Mouse (Mus musculus) thymus, adult 2 months (tissue): ENCODE measurements around the gene Naaladl2. TPM values are rescaled to one million over a fixed set of nuclear protein-coding genes. Genes with fewer than 3 reads are reported as not detected.

Experiments used
- DNase-seq: peaks from one replicate; pipeline ENCODE4 v3.0.0; 2021
- H3K27ac ChIP-seq: fragments of 200-500 bp; 2 replicates; pipeline ENCODE4 v1.5.1; 2012; ENCODE audit warnings: low read length, control low read depth; ENCODE audit not compliant: control insufficient read depth, insufficient read depth
- H3K27me3 ChIP-seq: fragments of 200-500 bp; 2 replicates; pipeline ENCODE4 v1.6.1; 2012; ENCODE audit warnings: mild to moderate bottlenecking, low read length, moderate library complexity, mixed read lengths; ENCODE audit not compliant: control insufficient read depth, insufficient read depth
- H3K36me3 ChIP-seq: fragments of 200-500 bp; 2 replicates; pipeline ENCODE4 v1.6.1; 2012; ENCODE audit warnings: mild to moderate bottlenecking, low read length, moderate library complexity; ENCODE audit not compliant: control insufficient read depth, insufficient read depth
- H3K4me1 ChIP-seq: fragments of 200-500 bp; replicated peaks from 2 replicates; pipeline ENCODE4 v1.6.1; 2012; ENCODE audit warnings: low read length; ENCODE audit not compliant: control insufficient read depth, insufficient read depth
- H3K4me3 ChIP-seq: fragments of 200-500 bp; 2 replicates; pipeline ENCODE4 v1.5.1; 2012; ENCODE audit warnings: mild to moderate bottlenecking, low read length, control low read depth, moderate library complexity; ENCODE audit not compliant: control insufficient read depth, insufficient read depth
- CTCF ChIP-seq: fragments of 200-500 bp; IDR thresholded peaks from 2 replicates; pipeline ENCODE4 v1.5.1; 2012; ENCODE audit warnings: mild to moderate bottlenecking, control low read depth, low read length, moderate library complexity, borderline replicate concordance; ENCODE audit not compliant: control insufficient read depth, poor library complexity, insufficient read depth; ENCODE audit errors: extremely low read depth
- POLR2A ChIP-seq: fragments of 200-500 bp; IDR thresholded peaks from 2 replicates; pipeline ENCODE4 v1.6.1; 2012; ENCODE audit warnings: mild to moderate bottlenecking, low read length, control low read depth, moderate library complexity; ENCODE audit not compliant: control insufficient read depth, poor library complexity, insufficient read depth; ENCODE audit errors: extremely low read depth
- WGBS: fragments of 180-500 bp; shearing (Covaris S2); methylation state at CpG from one replicate; pipeline ENCODE4 v1.1.7; 2018; 5-methylcytosine and 5-hydroxymethylcytosine counted together
- polyA plus RNA-seq: library from polyadenylated mRNA; depleted of rRNA; stranded (reverse); fragments of >200 nt; gene quantifications from 2 replicates; pipeline ENCODE4 v1.2.3, GENCODE M21; 2012

The Naaladl2 gene
- polyA plus RNA-seq, 1 experiment, result 0.23 TPM

- Histone ChIP-seq H3K36me3 (no peaks in the 10 kb centered on the region), H3K27me3 (no peaks in the 10 kb centered on the region), H3K4me3 (no peak overlapping the region), H3K27ac (no peak overlapping the region), H3K4me1 (no peaks in the 10 kb centered on the region)
- DNase-seq, result no peak
- TF ChIP-seq POLR2A (no peak), CTCF (no peak)
- WGBS, result 76% methylated on average over 3 of the region's 3 CpGs
These were observed 424.8 kb downstream of the Naaladl2 start for GRCm38 (mm10) chr3:24719181-24719749.

- TF ChIP-seq POLR2A (no peak), CTCF (no peak)
- no peak for DNase-seq
- Histone ChIP-seq H3K27me3 (no peaks in the 10 kb centered on the region), H3K4me3 (no peak overlapping the region), H3K4me1 (no peaks in the 10 kb centered on the region), H3K36me3 (no peaks in the 10 kb centered on the region), H3K27ac (no peak overlapping the region)
- WGBS, result 92% methylated on average over 3 of the region's 3 CpGs
These were observed 429.3 kb downstream of the Naaladl2 start for GRCm38 (mm10) chr3:24714770-24715169.

GRCm38 (mm10) chr3:24705778-24706423, 438.2 kb downstream of the Naaladl2 start:
- no peak overlapping the region for H3K27ac ChIP-seq
- WGBS, result 92% methylated on average over 4 of the region's 4 CpGs
- H3K27me3 ChIP-seq, result no peaks in the 10 kb centered on the region
- TF ChIP-seq CTCF, result no peak
- TF ChIP-seq POLR2A, result no peak
- H3K4me1 ChIP-seq, result no peaks in the 10 kb centered on the region
- H3K4me3 ChIP-seq, result no peak overlapping the region
- no peaks in the 10 kb centered on the region for H3K36me3 ChIP-seq
- no peak for DNase-seq

GRCm38 (mm10) chr3:24690162-24690915, 453.7 kb downstream of the Naaladl2 start:
- TF ChIP-seq POLR2A (no peak), CTCF (no peak)
- no peaks in the 10 kb centered on the region for H3K4me1 ChIP-seq
- no peak for DNase-seq
- no peak overlapping the region for H3K27ac ChIP-seq
- no peaks in the 10 kb centered on the region for H3K36me3 ChIP-seq
- no peaks in the 10 kb centered on the region for H3K27me3 ChIP-seq
- no peak overlapping the region for H3K4me3 ChIP-seq
- 87% methylated on average over 2 of the region's 2 CpGs for WGBS

- Histone ChIP-seq H3K4me3 (no peak overlapping the region), H3K27me3 (no peaks in the 10 kb centered on the region), H3K36me3 (no peaks in the 10 kb centered on the region), H3K4me1 (no peaks in the 10 kb centered on the region), H3K27ac (no peak overlapping the region)
- 85% methylated on average over 3 of the region's 3 CpGs for WGBS
- no peak for DNase-seq
- TF ChIP-seq CTCF, result no peak
- no peak for TF ChIP-seq POLR2A
These were observed 473.6 kb downstream of the Naaladl2 start for GRCm38 (mm10) chr3:24670500-24670899.

GRCm38 (mm10) chr3:24668052-24668916, 475.8 kb downstream of the Naaladl2 start:
- Histone ChIP-seq H3K4me3 (no peak overlapping the region), H3K27ac (no peak overlapping the region), H3K36me3 (no peaks in the 10 kb centered on the region), H3K4me1 (no peaks in the 10 kb centered on the region), H3K27me3 (no peaks in the 10 kb centered on the region)
- DNase-seq, result no peak
- WGBS, result 78% methylated on average over 3 of the region's 3 CpGs
- TF ChIP-seq CTCF, result no peak
- TF ChIP-seq POLR2A, result no peak
